ENCODE assay signal across 8 mouse cellular contexts in genomic region chr13:76018844-76019400, GRCm38 (mm10). TPM values are rescaled to one million over a fixed set of nuclear protein-coding genes. Genes with fewer than 3 reads are reported as not detected.
A peak's percentile ranks its signal among the peaks of the same experiment; 100 is the strongest.
DNase-seq lines count a peak whose midpoint lies in the region; ATAC-seq and TF ChIP-seq lines count a peak whose summit lies in the region.

No protein-coding gene starts in this region.

- TF ChIP-seq EP300 in ES-Bruce4 (IDR thresholded peaks at IDR 0.05; ENCODE audit: insufficient read depth, low read depth, low read length) = no peak

- H3K9me3 ChIP-seq in ES-Bruce4 (replicated peaks; ENCODE audit: control insufficient read depth, insufficient read depth, low read length, poor library complexity, severe bottlenecking) = no peaks in the 10 kb centered on the region
- no peaks in the 10 kb centered on the region for H3K9me3 ChIP-seq in forebrain, embryonic 15.5 days
- H3K9me3 ChIP-seq in limb, embryonic 14.5 days (ENCODE audit: control insufficient read depth, low read length) = no peaks in the 10 kb centered on the region

- WGBS in forebrain, embryonic 15.5 days = 43% methylated on average over 5 of the region's 5 CpGs
- 43% methylated on average over 5 of the region's 5 CpGs for WGBS in limb, embryonic 14.5 days

- peak; percentile 75 for ATAC-seq in forebrain, embryonic 15.5 days (replicated peaks)
- peak; percentile 38 for ATAC-seq in limb, embryonic 14.5 days (ENCODE audit: low FRiP score, low read depth)

- no peak for TF ChIP-seq POLR2A in ES-Bruce4 (IDR thresholded peaks at IDR 0.05; ENCODE audit: insufficient read depth, low read length)
- no peak for TF ChIP-seq POLR2A in limb, embryonic 14.5 days (IDR thresholded peaks at IDR 0.05; ENCODE audit: borderline replicate concordance, extremely low read depth, insufficient read depth, insufficient read length)

- peak overlapping the region; percentile 40; the same call in 1 of the 2 replicates for H3K9ac ChIP-seq in ES-Bruce4 (ENCODE audit: low read depth, poor library complexity, severe bottlenecking)
- no peak overlapping the region for H3K9ac ChIP-seq in forebrain, embryonic 15.5 days (replicated peaks)
- H3K9ac ChIP-seq in limb, embryonic 14.5 days (ENCODE audit: low read depth, low read length, severe bottlenecking) = no peak overlapping the region

- no peak for DNase-seq in gastrocnemius, adult 2 months
- DNase-seq in gastrocnemius, postnatal 10 days = no peak
- DNase-seq in limb, embryonic 14.5 days (ENCODE audit: low spot score) = no peak
- peak; percentile 5 for DNase-seq in skeletal muscle tissue, adult 2 months (ENCODE audit: low read depth, low spot score)
- no peak for DNase-seq in retina, embryonic 14.5 days (ENCODE audit: low spot score)
- DNase-seq in layer of hippocampus, adult 9-10 months (ENCODE audit: low spot score) = no peak

- peaks cover 1% of the 10 kb centered on the region; the same call in 1 of the 2 replicates for H3K27me3 ChIP-seq in ES-Bruce4 (ENCODE audit: control insufficient read depth, insufficient read depth, low read length, poor library complexity, severe bottlenecking)
- no peaks in the 10 kb centered on the region for H3K27me3 ChIP-seq in forebrain, embryonic 15.5 days
- H3K27me3 ChIP-seq in limb, embryonic 14.5 days (ENCODE audit: control insufficient read depth, insufficient read depth, low read length) = no peaks in the 10 kb centered on the region

- TF ChIP-seq CTCF in gastrocnemius, adult 2 months (IDR thresholded peaks at IDR 0.05) = no peak
- TF ChIP-seq CTCF in ES-Bruce4 (IDR thresholded peaks at IDR 0.05; ENCODE audit: low read depth, low read length) = no peak

- H3K27ac ChIP-seq in gastrocnemius, adult 2 months = peak overlapping the region; percentile 97
- H3K27ac ChIP-seq in ES-Bruce4 (ENCODE audit: insufficient read depth, low read length) = no peak overlapping the region
- peak overlapping the region; percentile 94 for H3K27ac ChIP-seq in forebrain, embryonic 15.5 days (replicated peaks)
- no peak overlapping the region for H3K27ac ChIP-seq in limb, embryonic 14.5 days (replicated peaks; ENCODE audit: low read depth, low read length)

- H3K4me2 ChIP-seq in forebrain, embryonic 15.5 days (replicated peaks) = peak overlapping the region; percentile 58
- H3K4me2 ChIP-seq in limb, embryonic 14.5 days (replicated peaks; ENCODE audit: low read depth, low read length, severe bottlenecking) = peak overlapping the region; percentile 79

- peak overlapping the region; percentile 97 for H3K4me3 ChIP-seq in gastrocnemius, adult 2 months
- H3K4me3 ChIP-seq in ES-Bruce4 (ENCODE audit: low read depth, low read length) = peak overlapping the region; percentile 19; the same call in 1 of the 2 replicates
- peak overlapping the region; percentile 79 for H3K4me3 ChIP-seq in forebrain, embryonic 15.5 days
- peak overlapping the region; percentile 78 for H3K4me3 ChIP-seq in limb, embryonic 14.5 days (replicated peaks; ENCODE audit: low read length)

- intact Hi-C loops in gastrocnemius, adult 2 months (cut with DNase I) = loop anchor here (2.0 kb wide), 2 partner anchors 74 to 80 kb away; partner anchors contain the start of genes Arsk and Ttc37

- H3K4me1 ChIP-seq in ES-Bruce4 (ENCODE audit: control insufficient read depth, insufficient read depth, low read length) = no peaks in the 10 kb centered on the region
- peaks cover 6% of the 10 kb centered on the region; the same call in 1 of the 2 replicates for H3K4me1 ChIP-seq in forebrain, embryonic 15.5 days
- peaks cover 4% of the 10 kb centered on the region for H3K4me1 ChIP-seq in limb, embryonic 14.5 days (ENCODE audit: control insufficient read depth, insufficient read depth, low read length)

- H3K36me3 ChIP-seq in ES-Bruce4 (ENCODE audit: control insufficient read depth, insufficient read depth, low read length, poor library complexity, severe bottlenecking) = no peaks in the 10 kb centered on the region
- no peaks in the 10 kb centered on the region for H3K36me3 ChIP-seq in forebrain, embryonic 15.5 days
- H3K36me3 ChIP-seq in limb, embryonic 14.5 days (ENCODE audit: control insufficient read depth, insufficient read depth, low read length) = no peaks in the 10 kb centered on the region; the same call in 1 of the 2 replicates

RNA-seq across cellular contexts. Expression of gene Rfesd, which starts 0.4 kb away (rescaled TPM):
- total RNA-seq in gastrocnemius, adult 2 months (2021) = 10 to 100 TPM; 20.1 to 24.0 TPM
- 10 to 100 TPM; 11.8 to 14.8 TPM for total RNA-seq in gastrocnemius, postnatal 10 days (2021)
- 12.5 and 18.9 TPM in 2 replicates for polyA plus RNA-seq in ES-Bruce4 (2011; ENCODE audit: insufficient read depth, insufficient read length, low read depth, missing spikeins)
- polyA plus RNA-seq in forebrain, embryonic 15.5 days (2015; fragmentation: Nextera tagmentation; extraction: Ambion mirVana) = 21.4 and 22.1 TPM in 2 replicates
- 8.6 and 11.0 TPM in 2 replicates for polyA plus RNA-seq in limb, embryonic 14.5 days (2012; rRNA removed)
- 20.6 and 21.3 TPM in 2 replicates for polyA plus RNA-seq in limb, embryonic 14.5 days (2014; fragmentation: Nextera tagmentation; extraction: Ambion mirVana)

RNA-seq across cellular contexts. Expression of gene Gpr150, which starts 37.9 kb away (rescaled TPM):
- not detected for total RNA-seq in gastrocnemius, adult 2 months (2021)
- not detected for total RNA-seq in gastrocnemius, postnatal 10 days (2021)
- not detected in 2 replicates for polyA plus RNA-seq in ES-Bruce4 (2011; ENCODE audit: insufficient read depth, insufficient read length, low read depth, missing spikeins)
- polyA plus RNA-seq in forebrain, embryonic 15.5 days (2015; fragmentation: Nextera tagmentation; extraction: Ambion mirVana) = 1.3 and 1.4 TPM in 2 replicates
- polyA plus RNA-seq in limb, embryonic 14.5 days (2012; rRNA removed) = 0.04 and 0.05 TPM in 2 replicates
- 0.08 TPM in 1 of 2 replicates, not detected in the other for polyA plus RNA-seq in limb, embryonic 14.5 days (2014; fragmentation: Nextera tagmentation; extraction: Ambion mirVana)

RNA-seq across cellular contexts. Expression of gene Spata9, which starts 52.0 kb away (rescaled TPM):
- not detected for total RNA-seq in gastrocnemius, adult 2 months (2021)
- total RNA-seq in gastrocnemius, postnatal 10 days (2021) = not detected
- not detected in 2 replicates for polyA plus RNA-seq in ES-Bruce4 (2011; ENCODE audit: insufficient read depth, insufficient read length, low read depth, missing spikeins)
- polyA plus RNA-seq in forebrain, embryonic 15.5 days (2015; fragmentation: Nextera tagmentation; extraction: Ambion mirVana) = 2.0 and 2.6 TPM in 2 replicates
- 0.24 TPM in 1 of 2 replicates, not detected in the other for polyA plus RNA-seq in limb, embryonic 14.5 days (2012; rRNA removed)
- 0.28 and 0.50 TPM in 2 replicates for polyA plus RNA-seq in limb, embryonic 14.5 days (2014; fragmentation: Nextera tagmentation; extraction: Ambion mirVana)

Comparison
In these comparisons a context has a peak if more than half of its experiments do, and no peak if none do; other contexts are left out.
1. H3K27ac ChIP-seq: peak in gastrocnemius, adult 2 months (single experiment) and forebrain, embryonic 15.5 days (single experiment); none in ES-Bruce4 (single experiment) and limb, embryonic 14.5 days (single experiment).
2. H3K4me3 ChIP-seq: peak in every context shown above with its lines; median percentile 97 in gastrocnemius, adult 2 months; 79 in forebrain, embryonic 15.5 days; 78 in limb, embryonic 14.5 days; 19 in ES-Bruce4.